Mouse (Mus musculus): ENCODE measurements around the gene Pde5a. TPM values are rescaled to one million over a fixed set of nuclear protein-coding genes. Genes with fewer than 3 reads are reported as not detected.
A peak's percentile ranks its signal among the peaks of the same experiment; 100 is the strongest.

The Pde5a gene
- polyA plus RNA-seq, 1 experiment from 2014 or later = 3.5 TPM

DNA sequence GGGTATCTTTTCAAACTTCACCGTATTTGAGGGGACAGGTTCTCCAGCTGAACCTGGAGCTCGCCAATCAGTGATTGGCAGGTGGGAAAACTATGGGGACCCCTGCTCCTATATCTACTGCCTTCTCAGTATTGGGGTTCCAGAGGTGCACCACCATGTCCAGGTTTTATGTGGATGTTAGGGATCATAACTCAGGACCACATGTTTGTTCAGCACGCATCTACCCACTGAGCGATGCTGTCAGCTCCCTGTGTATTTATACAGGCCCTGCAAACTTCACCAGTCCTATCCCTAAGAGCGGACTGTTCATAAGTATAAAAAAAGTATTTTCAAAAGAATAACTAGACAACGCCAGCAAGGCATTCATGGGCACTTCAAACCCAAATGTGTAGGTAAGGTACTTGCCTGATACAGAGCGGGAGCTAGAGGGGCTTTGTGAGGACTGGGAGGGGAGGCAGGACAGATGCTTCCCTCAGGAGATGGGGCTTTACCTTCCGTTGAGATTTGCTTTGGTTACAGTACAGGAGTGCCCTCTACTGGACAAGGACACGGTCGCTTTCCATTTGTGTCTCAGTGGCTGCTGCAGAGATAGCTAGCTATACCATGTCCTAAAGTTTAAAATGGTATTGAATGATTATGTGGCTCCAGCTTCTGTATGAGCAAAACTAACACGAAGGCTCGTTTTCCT lies 175.1 kb downstream of the Pde5a start:
- no peaks in the 10 kb centered on the region for H3K4me1 ChIP-seq (ENCODE audit: insufficient read depth, low read length)
- H3K9me3 ChIP-seq (ENCODE audit: low read length) = 0 out of 2 replicates have a peak, but pooled peaks cover 5% of the 10 kb centered on the region
- no peak overlapping the region for H3K27ac ChIP-seq (ENCODE audit: low read length)
- WGBS = 42% methylated on average over 12 of the region's 12 CpGs
- ATAC-seq (ENCODE audit: low FRiP score, low TSS enrichment) = peak; percentile 70; the same call in 1 of the 2 replicates
- H3K27me3 ChIP-seq (ENCODE audit: insufficient read depth, low read length) = no peaks in the 10 kb centered on the region
- no peak overlapping the region for H3K4me2 ChIP-seq (replicated peaks; ENCODE audit: low read depth, low read length)
- no peak overlapping the region for H3K4me3 ChIP-seq (ENCODE audit: low read length)
- H3K9ac ChIP-seq (replicated peaks; ENCODE audit: low read length) = no peak overlapping the region
- H3K36me3 ChIP-seq (ENCODE audit: insufficient read depth, low read length) = no peaks in the 10 kb centered on the region

DNA sequence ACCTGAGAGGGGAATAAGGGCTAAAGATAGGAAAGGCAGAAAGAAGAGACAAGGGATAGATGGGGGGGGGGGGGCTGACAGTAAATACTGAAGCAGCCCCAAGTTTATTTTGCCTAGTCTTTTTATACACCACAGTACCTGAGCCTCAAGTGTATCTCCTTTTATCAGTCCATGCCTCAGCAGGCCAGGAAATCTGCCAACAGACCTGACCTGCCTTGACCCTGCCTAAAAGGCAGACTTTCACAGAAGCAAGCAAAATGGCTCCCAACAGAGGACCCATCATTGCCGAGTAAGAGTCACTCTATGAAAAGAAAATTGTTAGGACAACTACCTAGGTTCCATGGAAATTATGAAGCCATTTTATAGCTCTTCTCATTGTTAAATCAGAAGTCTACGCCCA lies 179.1 kb downstream of the Pde5a start:
- Histone ChIP-seq H3K36me3 (ENCODE audit: insufficient read depth, low read length) (no peaks in the 10 kb centered on the region), H3K4me2 (replicated peaks; ENCODE audit: low read depth, low read length) (no peak overlapping the region), H3K9me3 (ENCODE audit: low read length) (0 out of 2 replicates have a peak, but pooled peaks cover 5% of the 10 kb centered on the region), H3K27me3 (ENCODE audit: insufficient read depth, low read length) (no peaks in the 10 kb centered on the region), H3K4me1 (ENCODE audit: insufficient read depth, low read length) (no peaks in the 10 kb centered on the region), H3K9ac (replicated peaks; ENCODE audit: low read length) (no peak overlapping the region), H3K27ac (ENCODE audit: low read length) (no peak overlapping the region), H3K4me3 (ENCODE audit: low read length) (no peak overlapping the region)
- WGBS = 88% methylated on average over 2 of the region's 2 CpGs
- ATAC-seq (ENCODE audit: low FRiP score, low TSS enrichment) = no peak

Other genes with a start within 250 kb of the Pde5a start
- gene Fnbp1l, start 109.2 kb upstream of the Pde5a start, polyA plus RNA-seq (2015; fragmentation: Nextera tagmentation; extraction: Ambion mirVana) = 41.4 and 46.2 TPM in 2 replicates
- 0.34 TPM in 1 of 2 replicates, not detected in the other for gene Fabp2, start 166.1 kb downstream of the Pde5a start, polyA plus RNA-seq (2015; fragmentation: Nextera tagmentation; extraction: Ambion mirVana)
- not detected in 2 replicates for gene Gm10959, start 190.4 kb downstream of the Pde5a start, polyA plus RNA-seq (2015; fragmentation: Nextera tagmentation; extraction: Ambion mirVana)
- 85.2 and 87.2 TPM in 2 replicates for gene 1810037I17Rik, start 195.3 kb downstream of the Pde5a start, polyA plus RNA-seq (2015; fragmentation: Nextera tagmentation; extraction: Ambion mirVana)